Comparison of ENCODE assay signal across 16 mouse cellular contexts in the genomic region with DNA sequence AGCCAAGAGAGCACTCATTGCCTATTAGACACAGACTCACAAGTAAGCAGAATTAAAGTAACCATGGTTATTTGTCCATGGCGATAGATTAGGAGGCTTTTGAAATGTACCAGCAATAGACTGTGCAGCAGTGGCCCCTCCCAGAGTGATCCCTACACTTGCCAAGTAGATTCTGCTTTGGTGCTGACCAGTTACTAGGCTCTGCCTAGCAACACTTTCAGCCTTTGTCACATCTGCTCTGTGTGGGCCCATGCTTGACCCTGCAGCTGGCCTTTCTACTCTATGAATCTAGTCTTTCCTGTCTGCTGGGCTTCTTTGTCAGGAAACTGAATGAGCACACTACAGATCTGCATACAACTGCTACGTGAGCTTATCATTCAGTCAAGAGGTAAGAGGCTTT.
DNase-seq lines count a peak whose midpoint lies in the region; ATAC-seq and TF ChIP-seq lines count a peak whose summit lies in the region.
"Had no signal": no experiment of that assay in that cellular context is flagged by ENCODE, and none has a peak within 500 bp of the region (broad histone marks: within the 10 kb centered on the region; RNA-seq: fewer than 3 reads in every experiment).

No protein-coding gene starts in this region.

- 0 out of 2 replicates have a peak, but pooled peaks have one; percentile 5 for ATAC-seq in forebrain, embryonic 13.5 days
- ATAC-seq in hindbrain, embryonic 15.5 days (ENCODE audit: low FRiP score, low read depth) = peak; percentile 71; the same call in 1 of the 2 replicates
- peak; percentile 73 for ATAC-seq in neural tube, embryonic 14.5 days (ENCODE audit: low read depth)
- no peak for ATAC-seq in stomach, postnatal 0 days (ENCODE audit: low FRiP score, low TSS enrichment)

- H3K4me2 ChIP-seq in forebrain, embryonic 13.5 days = no peak overlapping the region
- no peak overlapping the region for H3K4me2 ChIP-seq in hindbrain, embryonic 15.5 days
- no peak overlapping the region for H3K4me2 ChIP-seq in neural tube, embryonic 14.5 days (ENCODE audit: low read depth, low read length)
- H3K4me2 ChIP-seq in stomach, postnatal 0 days (replicated peaks; ENCODE audit: low read depth) = no peak overlapping the region
- H3K4me2 ChIP-seq: embryonic facial prominence, embryonic 15.5 days; heart, embryonic 15.5 days had no signal

- no peak overlapping the region for H3K9ac ChIP-seq in forebrain, embryonic 13.5 days
- H3K9ac ChIP-seq in hindbrain, embryonic 15.5 days = no peak overlapping the region
- no peak overlapping the region for H3K9ac ChIP-seq in neural tube, embryonic 14.5 days (replicated peaks; ENCODE audit: low read depth, low read length)
- no peak overlapping the region for H3K9ac ChIP-seq in stomach, postnatal 0 days (ENCODE audit: low read length)
- H3K9ac ChIP-seq: embryonic facial prominence, embryonic 15.5 days; heart, embryonic 15.5 days had no signal

- H3K9me3 ChIP-seq in forebrain, embryonic 13.5 days (replicated peaks) = no peaks in the 10 kb centered on the region
- H3K9me3 ChIP-seq in hindbrain, embryonic 15.5 days = no peaks in the 10 kb centered on the region
- H3K9me3 ChIP-seq in neural tube, embryonic 14.5 days (ENCODE audit: control insufficient read depth, low read length) = no peaks in the 10 kb centered on the region
- no peaks in the 10 kb centered on the region for H3K9me3 ChIP-seq in stomach, postnatal 0 days (ENCODE audit: control insufficient read depth, low read length)
- H3K9me3 ChIP-seq: embryonic facial prominence, embryonic 15.5 days; heart, embryonic 15.5 days had no signal

- no peak overlapping the region for H3K27ac ChIP-seq in forebrain, embryonic 13.5 days
- H3K27ac ChIP-seq in hindbrain, embryonic 15.5 days (replicated peaks) = no peak overlapping the region
- H3K27ac ChIP-seq in neural tube, embryonic 14.5 days (ENCODE audit: low read depth, low read length) = no peak overlapping the region
- H3K27ac ChIP-seq in stomach, postnatal 0 days (replicated peaks) = no peak overlapping the region
- H3K27ac ChIP-seq: embryonic facial prominence, embryonic 15.5 days; heart, embryonic 15.5 days had no signal

- H3K4me3 ChIP-seq in forebrain, embryonic 13.5 days = no peak overlapping the region
- no peak overlapping the region for H3K4me3 ChIP-seq in hindbrain, embryonic 15.5 days
- H3K4me3 ChIP-seq in neural tube, embryonic 14.5 days (ENCODE audit: low read depth, low read length) = no peak overlapping the region
- H3K4me3 ChIP-seq in stomach, postnatal 0 days (ENCODE audit: low read depth, low read length) = no peak overlapping the region
- H3K4me3 ChIP-seq: embryonic facial prominence, embryonic 15.5 days; heart, embryonic 15.5 days had no signal

- peaks cover 2% of the 10 kb centered on the region; the same call in 1 of the 2 replicates for H3K4me1 ChIP-seq in forebrain, embryonic 13.5 days
- no peaks in the 10 kb centered on the region for H3K4me1 ChIP-seq in hindbrain, embryonic 15.5 days (replicated peaks)
- H3K4me1 ChIP-seq in neural tube, embryonic 14.5 days (ENCODE audit: control insufficient read depth, insufficient read depth, low read length) = no peaks in the 10 kb centered on the region
- H3K4me1 ChIP-seq in stomach, postnatal 0 days (replicated peaks; ENCODE audit: control insufficient read depth, insufficient read depth) = no peaks in the 10 kb centered on the region
- H3K4me1 ChIP-seq: embryonic facial prominence, embryonic 15.5 days; heart, embryonic 15.5 days had no signal

- 36% methylated on average over 2 of the region's 2 CpGs for WGBS in forebrain, embryonic 13.5 days
- 51% methylated on average over 2 of the region's 2 CpGs for WGBS in hindbrain, embryonic 15.5 days
- 42% methylated on average over 2 of the region's 2 CpGs for WGBS in neural tube, embryonic 14.5 days
- WGBS in stomach, postnatal 0 days = 76% methylated on average over 2 of the region's 2 CpGs

- TF ChIP-seq CTCF in stomach, postnatal 0 days (IDR thresholded peaks at IDR 0.05; ENCODE audit: low read depth) = no peak

- H3K27me3 ChIP-seq in forebrain, embryonic 13.5 days = no peaks in the 10 kb centered on the region
- H3K27me3 ChIP-seq in hindbrain, embryonic 15.5 days = no peaks in the 10 kb centered on the region
- no peaks in the 10 kb centered on the region for H3K27me3 ChIP-seq in neural tube, embryonic 14.5 days (ENCODE audit: control insufficient read depth, insufficient read depth, low read length)
- H3K27me3 ChIP-seq in stomach, postnatal 0 days (ENCODE audit: control insufficient read depth, insufficient read depth, low read length) = no peaks in the 10 kb centered on the region
- H3K27me3 ChIP-seq: embryonic facial prominence, embryonic 15.5 days; heart, embryonic 15.5 days had no signal

- DNase-seq in gastrocnemius, postnatal 25 days = peak; percentile 21
- DNase-seq in gastrocnemius, postnatal 36 days = no peak
- no peak for DNase-seq in stomach, postnatal 0 days (ENCODE audit: low spot score)
- DNase-seq in cerebellum, adult 11 months = no peak
- no peak for DNase-seq in urinary bladder, postnatal 10 days (ENCODE audit: low spot score)
- DNase-seq: cerebellum, postnatal 25 days; liver; lung, adult 18-20 months; lung, postnatal 4 days; right cerebral cortex, postnatal 25 days; thymus, adult 18-20 months had no signal

- intact Hi-C loops in gastrocnemius, postnatal 36 days (cut with DNase I) = no loop called here

- H3K36me3 ChIP-seq in forebrain, embryonic 13.5 days (ENCODE audit: poor library complexity, severe bottlenecking) = no peaks in the 10 kb centered on the region
- H3K36me3 ChIP-seq in hindbrain, embryonic 15.5 days = no peaks in the 10 kb centered on the region
- H3K36me3 ChIP-seq in neural tube, embryonic 14.5 days (ENCODE audit: control insufficient read depth, insufficient read depth, low read length) = no peaks in the 10 kb centered on the region
- no peaks in the 10 kb centered on the region for H3K36me3 ChIP-seq in stomach, postnatal 0 days (ENCODE audit: control insufficient read depth, insufficient read depth, low read length)
- H3K36me3 ChIP-seq: embryonic facial prominence, embryonic 15.5 days; heart, embryonic 15.5 days had no signal

- no peak for TF ChIP-seq EP300 in stomach, postnatal 0 days (optimal IDR thresholded peaks at IDR 0.05)
